8 mouse cellular contexts compared by ENCODE assay signal in genomic region chr8:46488085-46488561, GRCm38 (mm10). TPM values are rescaled to one million over a fixed set of nuclear protein-coding genes. Genes with fewer than 3 reads are reported as not detected.
DNase-seq lines count a peak whose midpoint lies in the region; ATAC-seq and TF ChIP-seq lines count a peak whose summit lies in the region.

No protein-coding gene starts in this region.

- no peaks in the 10 kb centered on the region for H3K9me3 ChIP-seq in midbrain, embryonic 13.5 days
- no peaks in the 10 kb centered on the region for H3K9me3 ChIP-seq in midbrain, embryonic 10.5 days (replicated peaks)
- H3K9me3 ChIP-seq in embryonic facial prominence, embryonic 15.5 days (replicated peaks): no peaks in the 10 kb centered on the region
- no peaks in the 10 kb centered on the region for H3K9me3 ChIP-seq in liver, embryonic 13.5 days (replicated peaks)
- no peaks in the 10 kb centered on the region for H3K9me3 ChIP-seq in lung, postnatal 0 days (ENCODE audit: low read length)

- TF ChIP-seq POLR2A in heart, adult 2 months (IDR thresholded peaks at IDR 0.05; ENCODE audit: insufficient read depth, low read depth, low read length): no peak

- WGBS in heart, adult 2 months: 36% methylated on average over 7 of the region's 7 CpGs
- WGBS in midbrain, embryonic 13.5 days: 34% methylated on average over 7 of the region's 7 CpGs
- 44% methylated on average over 7 of the region's 7 CpGs for WGBS in midbrain, embryonic 10.5 days
- 15% methylated on average over 7 of the region's 7 CpGs for WGBS in embryonic facial prominence, embryonic 15.5 days
- 74% methylated on average over 7 of the region's 7 CpGs for WGBS in liver, embryonic 13.5 days (ENCODE audit: insufficient replicate concordance)
- 37% methylated on average over 7 of the region's 7 CpGs for WGBS in lung, postnatal 0 days

- ATAC-seq in midbrain, embryonic 13.5 days: peak; percentile 79
- ATAC-seq in embryonic facial prominence, embryonic 15.5 days (ENCODE audit: insufficient number of reproducible peaks, low FRiP score, low TSS enrichment, low read depth): 0 out of 2 replicates have a peak, but pooled peaks have one; percentile 67
- no peak for ATAC-seq in liver, embryonic 13.5 days (ENCODE audit: low read depth)
- no peak for ATAC-seq in lung, postnatal 0 days

- H3K4me2 ChIP-seq in midbrain, embryonic 13.5 days (replicated peaks): no peak overlapping the region
- H3K4me2 ChIP-seq in embryonic facial prominence, embryonic 15.5 days (replicated peaks): peak overlapping the region; percentile 7
- H3K4me2 ChIP-seq in liver, embryonic 13.5 days: no peak overlapping the region
- H3K4me2 ChIP-seq in lung, postnatal 0 days (replicated peaks; ENCODE audit: low read depth, low read length): no peak overlapping the region

- peak overlapping the region; percentile 76 for H3K27ac ChIP-seq in heart, adult 2 months
- H3K27ac ChIP-seq in midbrain, embryonic 13.5 days: no peak overlapping the region
- no peak overlapping the region; the same call in 1 of the 2 replicates for H3K27ac ChIP-seq in midbrain, embryonic 10.5 days (replicated peaks)
- peak overlapping the region; percentile 63; the same call in 1 of the 2 replicates for H3K27ac ChIP-seq in embryonic facial prominence, embryonic 15.5 days (replicated peaks)
- H3K27ac ChIP-seq in liver, embryonic 13.5 days: 0 out of 2 replicates have a peak overlapping the region, but pooled peaks have one; percentile 29
- no peak overlapping the region for H3K27ac ChIP-seq in lung, postnatal 0 days (ENCODE audit: low read length)

- no peak for TF ChIP-seq EP300 in heart, adult 2 months (IDR thresholded peaks at IDR 0.05; ENCODE audit: insufficient read depth, low read depth, low read length)
- TF ChIP-seq EP300 in lung, postnatal 0 days (IDR thresholded peaks at IDR 0.05): no peak

- peaks cover 4% of the 10 kb centered on the region for H3K79me2 ChIP-seq in heart, adult 2 months (replicated peaks; ENCODE audit: control insufficient read depth, insufficient read depth, low read length)

- H3K4me3 ChIP-seq in heart, adult 2 months: no peak overlapping the region
- no peak overlapping the region for H3K4me3 ChIP-seq in midbrain, embryonic 13.5 days (replicated peaks)
- H3K4me3 ChIP-seq in midbrain, embryonic 10.5 days: no peak overlapping the region
- no peak overlapping the region for H3K4me3 ChIP-seq in embryonic facial prominence, embryonic 15.5 days (replicated peaks)
- no peak overlapping the region for H3K4me3 ChIP-seq in liver, embryonic 13.5 days (replicated peaks)
- H3K4me3 ChIP-seq in lung, postnatal 0 days (ENCODE audit: low read depth, low read length): no peak overlapping the region

- no peaks in the 10 kb centered on the region; the same call in 1 of the 2 replicates for H3K36me3 ChIP-seq in heart, adult 2 months (ENCODE audit: control insufficient read depth, insufficient read depth, low read length)
- H3K36me3 ChIP-seq in midbrain, embryonic 13.5 days: no peaks in the 10 kb centered on the region
- no peaks in the 10 kb centered on the region for H3K36me3 ChIP-seq in midbrain, embryonic 10.5 days
- H3K36me3 ChIP-seq in embryonic facial prominence, embryonic 15.5 days: no peaks in the 10 kb centered on the region
- peaks cover 4% of the 10 kb centered on the region; the same call in 1 of the 2 replicates for H3K36me3 ChIP-seq in liver, embryonic 13.5 days
- H3K36me3 ChIP-seq in lung, postnatal 0 days (ENCODE audit: insufficient read depth, low read length): no peaks in the 10 kb centered on the region

- H3K9ac ChIP-seq in heart, adult 2 months (ENCODE audit: low read depth, low read length): peak overlapping the region; percentile 19; the same call in 1 of the 2 replicates
- no peak overlapping the region for H3K9ac ChIP-seq in midbrain, embryonic 13.5 days (replicated peaks)
- no peak overlapping the region for H3K9ac ChIP-seq in embryonic facial prominence, embryonic 15.5 days
- no peak overlapping the region for H3K9ac ChIP-seq in liver, embryonic 13.5 days
- H3K9ac ChIP-seq in lung, postnatal 0 days (replicated peaks; ENCODE audit: low read depth): no peak overlapping the region

- intact Hi-C loops in heart, adult 2 months (cut with DNase I): loop anchor here (5.0 kb wide), 1 partner anchor 76 kb away; no protein-coding TSS in a partner anchor
- intact Hi-C loops in heart, postnatal 14 days (cut with DNase I): no loop called here

- H3K27me3 ChIP-seq in heart, adult 2 months (ENCODE audit: control insufficient read depth, insufficient read depth, low read length): no peaks in the 10 kb centered on the region
- peaks cover 2% of the 10 kb centered on the region; the same call in 1 of the 2 replicates for H3K27me3 ChIP-seq in midbrain, embryonic 13.5 days
- peaks cover 6% of the 10 kb centered on the region; the same call in 1 of the 2 replicates for H3K27me3 ChIP-seq in midbrain, embryonic 10.5 days (ENCODE audit: low read depth, poor library complexity, severe bottlenecking)
- H3K27me3 ChIP-seq in embryonic facial prominence, embryonic 15.5 days: no peaks in the 10 kb centered on the region
- no peaks in the 10 kb centered on the region for H3K27me3 ChIP-seq in liver, embryonic 13.5 days
- H3K27me3 ChIP-seq in lung, postnatal 0 days (replicated peaks; ENCODE audit: insufficient read depth, low read length): no peaks in the 10 kb centered on the region

- TF ChIP-seq CTCF in heart, adult 2 months (IDR thresholded peaks at IDR 0.05): no peak
- TF ChIP-seq CTCF in lung, postnatal 0 days (IDR thresholded peaks at IDR 0.05): no peak

- peaks cover 14% of the 10 kb centered on the region for H3K4me1 ChIP-seq in heart, adult 2 months (ENCODE audit: control insufficient read depth, insufficient read depth, low read length)
- H3K4me1 ChIP-seq in midbrain, embryonic 13.5 days (replicated peaks): peaks cover 9% of the 10 kb centered on the region; the same call in 1 of the 2 replicates
- peaks cover 27% of the 10 kb centered on the region for H3K4me1 ChIP-seq in midbrain, embryonic 10.5 days
- peaks cover 20% of the 10 kb centered on the region for H3K4me1 ChIP-seq in embryonic facial prominence, embryonic 15.5 days
- H3K4me1 ChIP-seq in liver, embryonic 13.5 days (replicated peaks): peaks cover 84% of the 10 kb centered on the region
- H3K4me1 ChIP-seq in lung, postnatal 0 days (ENCODE audit: insufficient read depth, low read depth, low read length): no peaks in the 10 kb centered on the region

- DNase-seq in heart, adult 2 months: no peak
- no peak for DNase-seq in heart, postnatal 14 days
- DNase-seq in midbrain, embryonic 10.5 days (ENCODE audit: low spot score): no peak
- DNase-seq in liver, embryonic 13.5 days: no peak
- no peak for DNase-seq in thymus, postnatal 25 days
- no peak for DNase-seq in lung, postnatal 0 days (ENCODE audit: low spot score)

RNA-seq across cellular contexts. Expression of gene Acsl1, which starts 17.3 kb away (rescaled TPM):
- 100 to 1,000 TPM; 774 to 911 TPM for total RNA-seq in heart, adult 2 months (2021)
- 330 and 577 TPM in 2 replicates for polyA plus RNA-seq in heart, adult 2 months (2012; rRNA removed)
- total RNA-seq in heart, postnatal 14 days (2021): 100 to 1,000 TPM; 846 to 852 TPM
- polyA plus RNA-seq in midbrain, embryonic 13.5 days (2015; fragmentation: Nextera tagmentation; extraction: Ambion mirVana): 10.9 and 11.2 TPM in 2 replicates
- 6.8 and 6.9 TPM in 2 replicates for polyA plus RNA-seq in midbrain, embryonic 10.5 days (2016; fragmentation: Nextera tagmentation; extraction: Ambion mirVana)
- polyA plus RNA-seq in embryonic facial prominence, embryonic 15.5 days (2015; fragmentation: Nextera tagmentation; extraction: Ambion mirVana): 40.5 and 44.2 TPM in 2 replicates
- 41.6 and 52.0 TPM in 2 replicates for polyA plus RNA-seq in liver, embryonic 13.5 days (2015; fragmentation: Nextera tagmentation; extraction: Ambion mirVana)
- 17.4 and 20.1 TPM in 2 replicates for polyA plus RNA-seq in lung, postnatal 0 days (2015; fragmentation: Nextera tagmentation; extraction: Ambion mirVana)

Comparison
In these comparisons a context has a peak if more than half of its experiments do, and no peak if none do; other contexts are left out.
1. H3K27ac ChIP-seq: peak in heart, adult 2 months (single experiment), embryonic facial prominence, embryonic 15.5 days (single experiment) and liver, embryonic 13.5 days (single experiment); none in midbrain, embryonic 13.5 days (single experiment), midbrain, embryonic 10.5 days (single experiment) and lung, postnatal 0 days (single experiment).
2. ATAC-seq: peak in midbrain, embryonic 13.5 days (single experiment) and embryonic facial prominence, embryonic 15.5 days (single experiment); none in liver, embryonic 13.5 days (single experiment) and lung, postnatal 0 days (single experiment).